In the genomic region with DNA sequence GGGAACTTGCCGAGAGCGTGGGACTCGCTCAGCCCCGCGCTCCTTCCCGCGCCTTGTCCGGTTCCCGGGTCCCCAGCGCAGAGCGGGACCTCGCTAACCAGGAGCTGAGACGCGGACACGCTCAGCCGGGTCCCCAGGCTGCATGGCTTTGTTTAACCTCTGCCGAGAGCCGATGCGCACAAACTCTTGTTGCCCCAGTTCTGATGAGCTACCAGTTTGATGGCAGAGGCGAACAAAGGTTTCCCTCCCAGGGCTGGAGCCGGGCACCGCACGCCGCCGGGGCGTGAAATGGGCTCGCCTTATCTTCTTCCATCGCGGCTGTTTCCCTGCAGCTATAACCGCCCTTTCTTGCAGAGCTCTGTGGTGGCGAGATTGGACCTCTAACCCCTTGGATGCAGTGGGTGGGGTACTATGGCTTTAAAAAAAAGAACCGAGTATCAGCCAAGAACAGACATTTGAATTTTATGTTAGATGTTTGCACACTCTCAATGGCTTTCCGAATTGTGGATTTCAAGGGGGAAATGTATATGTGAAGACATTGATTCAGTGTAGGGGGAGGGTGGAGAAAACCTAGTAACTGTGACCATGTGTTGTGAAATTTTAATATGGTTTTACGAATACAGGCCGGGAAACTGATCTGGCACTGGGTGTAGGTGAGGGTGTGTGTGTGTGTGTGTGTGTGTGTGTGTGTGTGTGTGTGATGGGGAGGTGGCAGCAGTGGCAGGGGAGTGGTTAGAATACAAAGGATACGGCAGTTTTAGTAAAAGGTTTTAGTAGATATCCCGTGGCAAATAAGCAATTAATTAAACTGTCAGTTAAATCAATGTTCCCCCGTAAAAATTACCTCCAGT, we compare ENCODE assay signal across 8 mouse cellular contexts. TPM values are rescaled to one million over a fixed set of nuclear protein-coding genes. Genes with fewer than 3 reads are reported as not detected.
DNase-seq lines count a peak whose midpoint lies in the region; ATAC-seq and TF ChIP-seq lines count a peak whose summit lies in the region.

No protein-coding gene starts in this region.

- H3K9ac ChIP-seq in hindbrain, embryonic 14.5 days = peak overlapping the region; percentile 100
- H3K9ac ChIP-seq in liver, embryonic 15.5 days = peak overlapping the region; percentile 92

- peaks cover 25% of the 10 kb centered on the region for H3K4me1 ChIP-seq in hindbrain, embryonic 14.5 days (replicated peaks; ENCODE audit: control insufficient read depth, insufficient read depth, low read length)
- peaks cover 63% of the 10 kb centered on the region for H3K4me1 ChIP-seq in liver, embryonic 15.5 days (replicated peaks)
- peaks cover 3% of the 10 kb centered on the region; the same call in 1 of the 2 replicates for H3K4me1 ChIP-seq in olfactory bulb, adult 2 months (ENCODE audit: control insufficient read depth, insufficient read depth, low read length)

- H3K9me3 ChIP-seq in hindbrain, embryonic 14.5 days (ENCODE audit: control insufficient read depth, low read length) = no peaks in the 10 kb centered on the region
- H3K9me3 ChIP-seq in liver, embryonic 15.5 days (replicated peaks) = no peaks in the 10 kb centered on the region

- 2% methylated on average over 38 of the region's 38 CpGs for WGBS in hindbrain, embryonic 14.5 days
- 2% methylated on average over 38 of the region's 38 CpGs for WGBS in liver, embryonic 15.5 days (ENCODE audit: insufficient replicate concordance)
- WGBS in olfactory bulb, adult 2 months = 2% methylated on average over 38 of the region's 38 CpGs

- peak overlapping the region; percentile 55 for H3K4me2 ChIP-seq in hindbrain, embryonic 14.5 days (replicated peaks)
- peak overlapping the region; percentile 97 for H3K4me2 ChIP-seq in liver, embryonic 15.5 days

- H3K27ac ChIP-seq in hindbrain, embryonic 14.5 days = peak overlapping the region; percentile 100
- peak overlapping the region; percentile 92 for H3K27ac ChIP-seq in liver, embryonic 15.5 days (replicated peaks)
- peak overlapping the region; percentile 88 for H3K27ac ChIP-seq in olfactory bulb, adult 2 months (ENCODE audit: insufficient read depth, low read depth, low read length)

- H3K4me3 ChIP-seq in hindbrain, embryonic 14.5 days (replicated peaks; ENCODE audit: low read length) = peak overlapping the region; percentile 98
- peak overlapping the region; percentile 89 for H3K4me3 ChIP-seq in liver, embryonic 15.5 days (replicated peaks)
- H3K4me3 ChIP-seq in olfactory bulb, adult 2 months (ENCODE audit: insufficient read depth, low read depth, low read length) = peak overlapping the region; percentile 100

- TF ChIP-seq POLR2A in brain, embryonic 14.5 days (IDR thresholded peaks at IDR 0.05; ENCODE audit: borderline replicate concordance, extremely low read depth, insufficient read depth, insufficient read length, poor library complexity, severe bottlenecking) = no peak
- no peak for TF ChIP-seq POLR2A in olfactory bulb, adult 2 months (IDR thresholded peaks at IDR 0.05; ENCODE audit: insufficient read depth, low read depth, low read length)

- H3K36me3 ChIP-seq in hindbrain, embryonic 14.5 days (replicated peaks; ENCODE audit: control insufficient read depth, insufficient read depth) = no peaks in the 10 kb centered on the region
- no peaks in the 10 kb centered on the region for H3K36me3 ChIP-seq in liver, embryonic 15.5 days (replicated peaks)

- no peaks in the 10 kb centered on the region for H3K27me3 ChIP-seq in hindbrain, embryonic 14.5 days (ENCODE audit: control insufficient read depth, insufficient read depth, low read length)
- peaks cover 9% of the 10 kb centered on the region; the same call in 1 of the 2 replicates for H3K27me3 ChIP-seq in liver, embryonic 15.5 days

- DNase-seq in right cerebral cortex, adult 18-20 months = peak; percentile 25
- no peak for DNase-seq in right cerebral cortex, postnatal 36 days (ENCODE audit: low spot score in 2 of 2)
- peak; percentile 78 for DNase-seq in brain, embryonic 14.5 days (ENCODE audit: low read depth)
- DNase-seq in hindbrain, embryonic 14.5 days (ENCODE audit: low spot score) = peak; percentile 51

- ATAC-seq in erythroblast, adult 5-6 weeks (replicated peaks; ENCODE audit: low FRiP score, poor library complexity, severe bottlenecking) = peak; percentile 88
- peak; percentile 81 for ATAC-seq in hindbrain, embryonic 14.5 days (ENCODE audit: low FRiP score)
- ATAC-seq in liver, embryonic 15.5 days (ENCODE audit: insufficient read depth) = peak; percentile 96
- ATAC-seq in inflammation-experienced regulatory T-cells, adult 6 months = no peak

- no peak for TF ChIP-seq CTCF in brain, embryonic 14.5 days (IDR thresholded peaks at IDR 0.05; ENCODE audit: borderline replicate concordance, extremely low read depth, insufficient read depth, insufficient read length)
- TF ChIP-seq CTCF in olfactory bulb, adult 2 months (IDR thresholded peaks at IDR 0.05; ENCODE audit: insufficient read depth, low read depth, low read length) = no peak

RNA-seq across cellular contexts. Expression of a gene that starts 2.0 kb away (rescaled TPM):
- 86.4 and 122 TPM in 2 replicates for polyA plus RNA-seq in brain, embryonic 14.5 days (2012; rRNA removed)
- 10.0 and 18.1 TPM in 2 replicates for total RNA-seq in erythroblast, adult 5-6 weeks (2015; ENCODE audit: low replicate concordance)
- 18.9 and 23.7 TPM in 2 replicates for total RNA-seq in erythroblast, adult 5-6 weeks (2017; ENCODE audit: low replicate concordance)
- polyA plus RNA-seq in hindbrain, embryonic 14.5 days (2014; fragmentation: Nextera tagmentation; extraction: Ambion mirVana) = 51.0 and 56.9 TPM in 2 replicates
- polyA plus RNA-seq in liver, embryonic 15.5 days (2015; fragmentation: Nextera tagmentation; extraction: Ambion mirVana) = 7.5 and 7.6 TPM in 2 replicates
- polyA plus RNA-seq in olfactory bulb, adult 2 months (2012; ENCODE audit: insufficient read depth, insufficient read length, low replicate concordance, missing spikeins) = not detected in 2 replicates
- polyA plus RNA-seq in inflammation-experienced regulatory T-cells, adult 6 months (2017; shearing (Covaris generic)) = 1 to 10 TPM in 1 of 3 experiments, under 1 TPM in 2; 0.34 to 1.8 (median 0.58) TPM

Comparison
In these comparisons a context has a peak if more than half of its experiments do, and no peak if none do; other contexts are left out.
1. DNase-seq: peak in right cerebral cortex, adult 18-20 months (single experiment), brain, embryonic 14.5 days (single experiment) and hindbrain, embryonic 14.5 days (single experiment); none in right cerebral cortex, postnatal 36 days (0 of 2).
2. Peak in every context shown above with its lines, with median percentiles within 50 percentile points of each other: H3K27ac ChIP-seq and H3K4me3 ChIP-seq.